Mouse (Mus musculus): ENCODE measurements around the gene Aqp3. TPM values are rescaled to one million over a fixed set of nuclear protein-coding genes. Genes with fewer than 3 reads are reported as not detected.

Gene Aqp3
- total RNA-seq, 2 experiments from 2014 or later, result 1.1 to 1.2 TPM

Other genes starting within 250 kb of the Aqp3 start
- 30.8 and 35.1 TPM in 2 replicates for gene B4galt1, start 244.2 kb downstream of the Aqp3 start, total RNA-seq (2014; fragmentation: Nextera tagmentation)
- gene B4galt1, start 244.2 kb downstream of the Aqp3 start, total RNA-seq (2017), result 14.4 and 20.5 TPM in 2 replicates
- gene Spink4, start 178.1 kb downstream of the Aqp3 start, total RNA-seq (2014; fragmentation: Nextera tagmentation), result not detected in 2 replicates
- gene Spink4, start 178.1 kb downstream of the Aqp3 start, total RNA-seq (2017), result not detected in 2 replicates
- 224 and 246 TPM in 2 replicates for gene Bag1, start 149.9 kb downstream of the Aqp3 start, total RNA-seq (2014; fragmentation: Nextera tagmentation)
- gene Bag1, start 149.9 kb downstream of the Aqp3 start, total RNA-seq (2017), result 650 and 683 TPM in 2 replicates
- 24.2 and 31.7 TPM in 2 replicates for gene Chmp5, start 149.8 kb downstream of the Aqp3 start, total RNA-seq (2014; fragmentation: Nextera tagmentation)
- 74.8 and 110 TPM in 2 replicates for gene Chmp5, start 149.8 kb downstream of the Aqp3 start, total RNA-seq (2017)
- 75.8 and 103 TPM in 2 replicates for gene Nfx1, start 127.3 kb downstream of the Aqp3 start, total RNA-seq (2014; fragmentation: Nextera tagmentation)
- 74.3 and 77.6 TPM in 2 replicates for gene Nfx1, start 127.3 kb downstream of the Aqp3 start, total RNA-seq (2017)
- gene Aqp7, start 50.0 kb downstream of the Aqp3 start, total RNA-seq (2014; fragmentation: Nextera tagmentation), result not detected in 2 replicates
- not detected in 2 replicates for gene Aqp7, start 50.0 kb downstream of the Aqp3 start, total RNA-seq (2017)
- 44.6 and 49.1 TPM in 2 replicates for gene Nol6, start 26.3 kb upstream of the Aqp3 start, total RNA-seq (2014; fragmentation: Nextera tagmentation)
- 24.8 and 26.9 TPM in 2 replicates for gene Nol6, start 26.3 kb upstream of the Aqp3 start, total RNA-seq (2017)
- gene Ube2r2, start 37.6 kb upstream of the Aqp3 start, total RNA-seq (2014; fragmentation: Nextera tagmentation), result 86.7 and 101 TPM in 2 replicates
- 36.5 and 46.2 TPM in 2 replicates for gene Ube2r2, start 37.6 kb upstream of the Aqp3 start, total RNA-seq (2017)
- 92.9 and 107 TPM in 2 replicates for gene Ubap2, start 177.0 kb upstream of the Aqp3 start, total RNA-seq (2014; fragmentation: Nextera tagmentation)
- gene Ubap2, start 177.0 kb upstream of the Aqp3 start, total RNA-seq (2017), result 31.5 and 35.4 TPM in 2 replicates
- gene Dcaf12, start 216.7 kb upstream of the Aqp3 start, total RNA-seq (2014; fragmentation: Nextera tagmentation), result 25.0 and 25.9 TPM in 2 replicates
- 23.8 and 28.2 TPM in 2 replicates for gene Dcaf12, start 216.7 kb upstream of the Aqp3 start, total RNA-seq (2017)

Measured in megakaryocyte-erythroid progenitor cell, adult 5-6 weeks (primary cell).